Mouse (Mus musculus) neural tube, embryonic 15.5 days (tissue): ENCODE data around the gene Pde4d. TPM values are rescaled to one million over a fixed set of nuclear protein-coding genes. Genes with fewer than 3 reads are reported as not detected.

Source experiments
- ATAC-seq: fragments of 200-750 bp; cut with Nextera tagmentation; 2 replicates; pipeline ENCODE4 v1.8.0; 2017; ENCODE audit warnings: mild to moderate bottlenecking, moderate TSS enrichment, moderate library complexity; ENCODE audit not compliant: low FRiP score
- H3K27ac ChIP-seq: fragments of 300-500 bp; sonication (generic); replicated peaks from 2 replicates; pipeline ENCODE4 v1.5.1; 2015; ENCODE audit warnings: mild to moderate bottlenecking, inconsistent platforms
- H3K27me3 ChIP-seq: fragments of 300-500 bp; sonication (generic); replicated peaks from 2 replicates; pipeline ENCODE4 v1.6.1; 2015; ENCODE audit warnings: inconsistent platforms
- H3K36me3 ChIP-seq: fragments of 300-500 bp; sonication (generic); 2 replicates; pipeline ENCODE4 v1.6.1; 2015; ENCODE audit warnings: inconsistent platforms
- H3K4me1 ChIP-seq: fragments of 300-500 bp; sonication (generic); 2 replicates; pipeline ENCODE4 v1.6.1; 2015; ENCODE audit warnings: inconsistent platforms
- H3K4me2 ChIP-seq: fragments of 300-500 bp; sonication (generic); 2 replicates; pipeline ENCODE4 v1.6.1; 2015; ENCODE audit warnings: inconsistent platforms, mild to moderate bottlenecking, moderate library complexity
- H3K4me3 ChIP-seq: fragments of 300-500 bp; sonication (generic); replicated peaks from 2 replicates; pipeline ENCODE4 v1.5.1; 2015; ENCODE audit warnings: mild to moderate bottlenecking, inconsistent platforms
- H3K9ac ChIP-seq: fragments of 300-500 bp; sonication (generic); replicated peaks from 2 replicates; pipeline ENCODE4 v1.6.1; 2015; ENCODE audit warnings: mild to moderate bottlenecking, inconsistent platforms
- H3K9me3 ChIP-seq: fragments of 300-500 bp; sonication (generic); replicated peaks from 2 replicates; pipeline ENCODE4 v1.6.1; 2016; ENCODE audit warnings: inconsistent platforms
- WGBS: fragments of 180-500 bp; shearing (Covaris S2); methylation state at CpG from one replicate; pipeline ENCODE4 v1.1.7; 2015; ENCODE audit warnings: mixed read lengths; 5-methylcytosine and 5-hydroxymethylcytosine counted together
- polyA plus RNA-seq: library from polyadenylated mRNA; unstranded; fragments of >200 nt; fragmentation: Nextera tagmentation; extraction: Ambion mirVana; gene quantifications from 2 replicates; pipeline ENCODE4 v1.2.1, GENCODE M21; 2015

Gene Pde4d
- polyA plus RNA-seq, 1 experiment from 2014 or later: 20.7 TPM

GRCm38 (mm10) chr13:109261642-109262220 is 812.0 kb downstream of the Pde4d start:
- Histone ChIP-seq H3K4me1 (peaks cover 15% of the 10 kb centered on the region), H3K9ac (no peak overlapping the region), H3K27me3 (no peaks in the 10 kb centered on the region), H3K27ac (no peak overlapping the region), H3K4me2 (peak overlapping the region; percentile 91), H3K9me3 (no peaks in the 10 kb centered on the region), H3K36me3 (no peaks in the 10 kb centered on the region), H3K4me3 (0 out of 2 replicates have a peak overlapping the region, but pooled peaks have one; percentile 52)
- no peak for ATAC-seq
- 31% methylated on average over 5 of the region's 5 CpGs for WGBS

GRCm38 (mm10) chr13:109262501-109262900 is 812.8 kb downstream of the Pde4d start:
- no peak overlapping the region for H3K4me3 ChIP-seq
- H3K27me3 ChIP-seq: no peaks in the 10 kb centered on the region
- ATAC-seq: no peak
- peak overlapping the region; percentile 91 for H3K4me2 ChIP-seq
- 81% methylated on average over 5 of the region's 5 CpGs for WGBS
- H3K9ac ChIP-seq: no peak overlapping the region
- H3K9me3 ChIP-seq: no peaks in the 10 kb centered on the region
- no peaks in the 10 kb centered on the region for H3K36me3 ChIP-seq
- no peak overlapping the region for H3K27ac ChIP-seq
- peaks cover 15% of the 10 kb centered on the region for H3K4me1 ChIP-seq

GRCm38 (mm10) chr13:109263833-109264232 is 814.1 kb downstream of the Pde4d start:
- Histone ChIP-seq H3K4me3 (no peak overlapping the region), H3K4me2 (no peak overlapping the region), H3K36me3 (no peaks in the 10 kb centered on the region), H3K27ac (no peak overlapping the region), H3K4me1 (peaks cover 15% of the 10 kb centered on the region), H3K9me3 (no peaks in the 10 kb centered on the region), H3K27me3 (no peaks in the 10 kb centered on the region), H3K9ac (no peak overlapping the region)
- ATAC-seq: no peak

GRCm38 (mm10) chr13:109268253-109268652 is 818.5 kb downstream of the Pde4d start:
- no peak for ATAC-seq
- no peak overlapping the region for H3K9ac ChIP-seq
- 61% methylated on average over 3 of the region's 3 CpGs for WGBS
- H3K27ac ChIP-seq: no peak overlapping the region
- no peaks in the 10 kb centered on the region for H3K9me3 ChIP-seq
- H3K4me2 ChIP-seq: no peak overlapping the region
- no peak overlapping the region for H3K4me3 ChIP-seq
- no peaks in the 10 kb centered on the region for H3K4me1 ChIP-seq
- H3K27me3 ChIP-seq: no peaks in the 10 kb centered on the region
- no peaks in the 10 kb centered on the region for H3K36me3 ChIP-seq

- no peaks in the 10 kb centered on the region for H3K9me3 ChIP-seq
- H3K36me3 ChIP-seq: no peaks in the 10 kb centered on the region
- H3K27me3 ChIP-seq: no peaks in the 10 kb centered on the region
- H3K27ac ChIP-seq: no peak overlapping the region
- no peaks in the 10 kb centered on the region for H3K4me1 ChIP-seq
- no peak for ATAC-seq
- H3K4me3 ChIP-seq: no peak overlapping the region
- H3K9ac ChIP-seq: no peak overlapping the region
- 95% methylated on average over 4 of the region's 4 CpGs for WGBS
- no peak overlapping the region for H3K4me2 ChIP-seq
Measured at GRCm38 (mm10) chr13:109268659-109269322, 819.0 kb downstream of the Pde4d start.

- Histone ChIP-seq H3K27me3 (no peaks in the 10 kb centered on the region), H3K4me1 (no peaks in the 10 kb centered on the region), H3K9ac (no peak overlapping the region), H3K9me3 (peaks cover 7% of the 10 kb centered on the region; the same call in 1 of the 2 replicates), H3K4me3 (no peak overlapping the region), H3K27ac (no peak overlapping the region), H3K4me2 (no peak overlapping the region), H3K36me3 (no peaks in the 10 kb centered on the region)
- no peak for ATAC-seq
- WGBS: 94% methylated on average over 10 of the region's 10 CpGs
Measured at GRCm38 (mm10) chr13:109274869-109275268, 825.1 kb downstream of the Pde4d start.

DNA sequence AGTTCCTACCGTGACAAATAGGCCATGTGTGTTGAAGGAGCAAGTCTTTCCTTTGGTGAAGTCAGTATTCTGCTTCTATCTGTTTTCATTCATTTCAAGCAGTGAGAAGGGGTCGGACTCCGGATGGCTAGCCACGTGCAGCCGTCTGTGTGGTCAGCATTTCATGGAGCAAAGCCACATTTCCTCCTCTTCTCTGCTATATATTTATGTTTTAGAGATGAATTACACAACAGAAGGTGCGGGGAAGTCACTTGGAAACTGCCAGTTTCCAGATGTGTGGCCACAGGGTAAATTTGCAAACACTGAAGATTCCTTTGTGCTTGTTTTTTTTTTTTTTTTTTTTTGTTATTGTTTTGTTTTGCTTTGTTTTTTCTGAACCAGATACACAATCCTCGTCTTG is 828.0 kb downstream of the Pde4d start:
- Histone ChIP-seq H3K27me3 (no peaks in the 10 kb centered on the region), H3K4me2 (no peak overlapping the region), H3K4me3 (no peak overlapping the region), H3K27ac (no peak overlapping the region), H3K36me3 (no peaks in the 10 kb centered on the region), H3K9me3 (peaks cover 7% of the 10 kb centered on the region; the same call in 1 of the 2 replicates), H3K4me1 (no peaks in the 10 kb centered on the region), H3K9ac (no peak overlapping the region)
- WGBS: 74% methylated on average over 7 of the region's 7 CpGs
- ATAC-seq: no peak

GRCm38 (mm10) chr13:109278504-109278912 is 828.8 kb downstream of the Pde4d start:
- Histone ChIP-seq H3K4me3 (no peak overlapping the region), H3K9ac (no peak overlapping the region), H3K9me3 (peaks cover 7% of the 10 kb centered on the region; the same call in 1 of the 2 replicates), H3K4me1 (no peaks in the 10 kb centered on the region), H3K36me3 (no peaks in the 10 kb centered on the region), H3K27me3 (no peaks in the 10 kb centered on the region), H3K4me2 (peak overlapping the region; percentile 1; the same call in 1 of the 2 replicates), H3K27ac (no peak overlapping the region)
- ATAC-seq: no peak; the same call in 1 of the 2 replicates
- 48% methylated on average over 10 of the region's 10 CpGs for WGBS

DNA sequence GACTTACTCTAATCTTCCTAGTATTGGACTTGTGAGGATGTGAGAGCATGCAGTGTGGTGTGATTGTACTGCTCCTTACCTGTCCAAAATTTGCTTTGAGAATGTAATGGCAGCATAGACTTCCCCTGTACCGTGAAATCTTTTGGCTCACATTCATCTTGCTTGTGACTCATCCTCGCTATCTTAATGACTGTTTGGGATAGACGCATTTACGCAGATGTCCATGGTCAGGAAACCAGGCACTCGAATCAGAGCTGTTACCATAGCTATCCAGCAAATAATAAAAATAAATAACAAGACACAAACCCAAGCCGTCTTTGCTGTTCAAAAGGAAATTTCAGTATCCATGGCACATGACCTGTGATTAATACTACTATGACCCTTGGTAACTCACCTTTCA is 829.5 kb downstream of the Pde4d start:
- no peaks in the 10 kb centered on the region for H3K27me3 ChIP-seq
- H3K9ac ChIP-seq: no peak overlapping the region
- peaks cover 7% of the 10 kb centered on the region; the same call in 1 of the 2 replicates for H3K9me3 ChIP-seq
- no peaks in the 10 kb centered on the region for H3K4me1 ChIP-seq
- no peak overlapping the region for H3K4me2 ChIP-seq
- no peak for ATAC-seq
- no peak overlapping the region for H3K27ac ChIP-seq
- H3K36me3 ChIP-seq: no peaks in the 10 kb centered on the region
- WGBS: 77% methylated on average over 6 of the region's 6 CpGs
- no peak overlapping the region for H3K4me3 ChIP-seq

GRCm38 (mm10) chr13:109280433-109280832 is 830.7 kb downstream of the Pde4d start:
- no peak overlapping the region for H3K27ac ChIP-seq
- no peaks in the 10 kb centered on the region for H3K36me3 ChIP-seq
- no peak for ATAC-seq
- 92% methylated on average over 5 of the region's 5 CpGs for WGBS
- no peak overlapping the region for H3K4me2 ChIP-seq
- H3K4me3 ChIP-seq: no peak overlapping the region
- no peaks in the 10 kb centered on the region for H3K27me3 ChIP-seq
- peaks cover 2% of the 10 kb centered on the region; the same call in 1 of the 2 replicates for H3K9me3 ChIP-seq
- no peak overlapping the region for H3K9ac ChIP-seq
- H3K4me1 ChIP-seq: no peaks in the 10 kb centered on the region

- no peak overlapping the region for H3K9ac ChIP-seq
- no peaks in the 10 kb centered on the region for H3K4me1 ChIP-seq
- H3K4me3 ChIP-seq: no peak overlapping the region
- H3K27ac ChIP-seq: no peak overlapping the region
- 82% methylated on average over 6 of the region's 6 CpGs for WGBS
- ATAC-seq: no peak
- no peaks in the 10 kb centered on the region for H3K27me3 ChIP-seq
- no peaks in the 10 kb centered on the region for H3K36me3 ChIP-seq
- H3K9me3 ChIP-seq: no peaks in the 10 kb centered on the region
- no peak overlapping the region for H3K4me2 ChIP-seq
Measured at GRCm38 (mm10) chr13:109287465-109287864, 837.7 kb downstream of the Pde4d start.

DNA sequence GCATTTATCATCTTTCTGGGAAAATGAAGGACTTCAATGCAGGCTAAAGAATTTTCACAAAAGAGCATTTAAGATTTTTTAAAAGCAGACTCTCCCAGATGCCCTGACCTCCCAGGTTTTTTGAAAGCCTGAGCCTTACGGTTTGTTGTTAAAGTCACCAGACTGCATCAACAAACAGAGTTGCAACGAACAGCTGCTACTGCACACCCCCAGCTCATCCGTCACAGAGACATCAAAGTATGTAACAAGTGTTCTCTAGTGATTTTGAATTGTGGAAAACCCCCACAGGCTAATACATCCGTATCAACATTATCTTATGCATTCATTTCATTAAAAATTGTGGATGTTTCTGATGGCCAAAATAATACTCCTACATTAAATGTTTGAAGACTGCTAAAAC is 841.2 kb downstream of the Pde4d start:
- no peaks in the 10 kb centered on the region for H3K27me3 ChIP-seq
- H3K27ac ChIP-seq: no peak overlapping the region
- peaks cover 3% of the 10 kb centered on the region; the same call in 1 of the 2 replicates for H3K4me1 ChIP-seq
- H3K9me3 ChIP-seq: no peaks in the 10 kb centered on the region
- H3K4me2 ChIP-seq: no peak overlapping the region
- no peak overlapping the region for H3K4me3 ChIP-seq
- no peaks in the 10 kb centered on the region for H3K36me3 ChIP-seq
- no peak overlapping the region for H3K9ac ChIP-seq
- ATAC-seq: no peak
- 29% methylated on average over 4 of the region's 4 CpGs for WGBS
